Mouse (Mus musculus) cerebellum, postnatal 25 days (tissue): ENCODE measurements at regions not wholly inside any gene's neighbourhood (a gene's known extent, or its start where the extent isn't known, plus 50 kb on each side); places are given as distances from the start of the nearest gene placed in this dataset.

Experiments used
- DNase-seq, 2 experiments: peaks; one replicate each; pipeline ENCODE4 v3.0.0; 2021; ENCODE audit warnings: mixed read lengths in 2 of 2

DNA sequence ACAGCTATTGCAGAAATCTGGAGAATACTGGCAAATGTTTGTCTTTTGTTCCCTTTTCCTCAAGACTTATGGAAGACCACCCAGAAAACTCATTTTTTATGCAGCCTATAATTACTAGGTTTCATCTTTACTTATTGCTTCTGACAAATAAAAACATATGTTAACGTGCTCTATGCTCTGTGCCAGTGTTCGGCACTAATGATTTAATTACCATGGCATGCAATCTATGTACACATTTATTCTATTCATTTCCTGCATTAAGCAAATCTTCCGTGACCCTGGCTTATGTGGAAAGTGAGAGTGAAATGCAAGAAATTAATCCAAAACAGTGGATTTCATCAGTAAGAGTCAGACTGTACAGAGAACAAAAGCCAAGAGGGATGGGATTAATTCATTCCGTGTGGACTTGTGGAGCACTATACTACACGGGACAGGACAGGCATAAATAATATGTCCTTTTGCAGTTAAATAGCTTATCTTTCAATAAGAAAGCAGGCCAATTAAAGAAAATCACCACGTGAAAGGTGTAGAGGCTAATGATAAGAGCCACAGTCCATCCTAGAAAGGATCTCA, 679.5 kb downstream of the Ttll7 start:
- DNase-seq: no peak
